Mouse (Mus musculus) kidney, adult 2 months (tissue): ENCODE results near the gene Ddit4. TPM values are rescaled to one million over a fixed set of nuclear protein-coding genes. Genes with fewer than 3 reads are reported as not detected.

Experiments
- DNase-seq: peaks from one replicate; pipeline ENCODE4 v3.0.0; 2021
- H3K27ac ChIP-seq: fragments of 200-500 bp; 2 replicates; pipeline ENCODE4 v1.5.1; 2012; ENCODE audit warnings: low read depth, low read length, control low read depth, inconsistent platforms; ENCODE audit not compliant: insufficient read depth
- H3K27me3 ChIP-seq: fragments of 200-500 bp; replicated peaks from 2 replicates; pipeline ENCODE4 v1.6.1; 2012; ENCODE audit warnings: mild to moderate bottlenecking, moderate library complexity, low read length, inconsistent platforms; ENCODE audit not compliant: control insufficient read depth, insufficient read depth
- H3K36me3 ChIP-seq: fragments of 200-500 bp; 2 replicates; pipeline ENCODE4 v1.6.1; 2012; ENCODE audit warnings: mild to moderate bottlenecking, moderate library complexity, low read length, inconsistent platforms; ENCODE audit not compliant: control insufficient read depth, insufficient read depth
- H3K4me1 ChIP-seq: fragments of 200-500 bp; 2 replicates; pipeline ENCODE4 v1.6.1; 2011; ENCODE audit warnings: low read length; ENCODE audit not compliant: control insufficient read depth, insufficient read depth
- H3K4me3 ChIP-seq: fragments of 200-500 bp; 2 replicates; pipeline ENCODE4 v1.5.1; 2011; ENCODE audit warnings: mild to moderate bottlenecking, low read depth, low read length, control low read depth; ENCODE audit not compliant: insufficient read depth
- CTCF ChIP-seq: fragments of 200-500 bp; conservative IDR thresholded peaks from 2 replicates; pipeline ENCODE4 v1.5.1; 2011; ENCODE audit warnings: low read depth, mild to moderate bottlenecking, control low read depth, low read length, moderate library complexity, mixed read lengths; ENCODE audit not compliant: insufficient read depth, insufficient read length
- POLR2A ChIP-seq: fragments of 200-500 bp; IDR thresholded peaks from one replicate; pipeline ENCODE4 v1.6.1; 2011; ENCODE audit warnings: low read depth, low read length, control low read depth
- WGBS: fragments of 180-500 bp; shearing (Covaris S2); methylation state at CpG from one replicate; pipeline ENCODE4 v1.1.7; 2018; 5-methylcytosine and 5-hydroxymethylcytosine counted together
- polyA plus RNA-seq: library from polyadenylated mRNA; depleted of rRNA; stranded (reverse); fragments of >200 nt; gene quantifications from 2 replicates; pipeline ENCODE4 v1.2.3, GENCODE M21; 2012

Ddit4 gene
- polyA plus RNA-seq, 1 experiment = 21.6 TPM

- peaks cover 46% of the 10 kb centered on the region for H3K4me1 ChIP-seq
- H3K4me3 ChIP-seq = no peak overlapping the region
- WGBS = 47% methylated on average over 2 of the region's 2 CpGs
- DNase-seq = peak; percentile 63
- H3K27me3 ChIP-seq = no peaks in the 10 kb centered on the region
- no peaks in the 10 kb centered on the region for H3K36me3 ChIP-seq
- H3K27ac ChIP-seq = peak overlapping the region; percentile 80
- TF ChIP-seq POLR2A (no peak), CTCF (no peak)
Observed at GRCm38 (mm10) chr10:59978401-59978800, 26.8 kb upstream of the Ddit4 start.

GRCm38 (mm10) chr10:59977715-59978343 lies 26.2 kb upstream of the Ddit4 start:
- 90% methylated on average over 5 of the region's 5 CpGs for WGBS
- Histone ChIP-seq H3K27ac (peak overlapping the region; percentile 80), H3K4me1 (peaks cover 52% of the 10 kb centered on the region), H3K27me3 (no peaks in the 10 kb centered on the region), H3K36me3 (no peaks in the 10 kb centered on the region), H3K4me3 (no peak overlapping the region)
- no peak for DNase-seq
- TF ChIP-seq POLR2A = no peak

DNA sequence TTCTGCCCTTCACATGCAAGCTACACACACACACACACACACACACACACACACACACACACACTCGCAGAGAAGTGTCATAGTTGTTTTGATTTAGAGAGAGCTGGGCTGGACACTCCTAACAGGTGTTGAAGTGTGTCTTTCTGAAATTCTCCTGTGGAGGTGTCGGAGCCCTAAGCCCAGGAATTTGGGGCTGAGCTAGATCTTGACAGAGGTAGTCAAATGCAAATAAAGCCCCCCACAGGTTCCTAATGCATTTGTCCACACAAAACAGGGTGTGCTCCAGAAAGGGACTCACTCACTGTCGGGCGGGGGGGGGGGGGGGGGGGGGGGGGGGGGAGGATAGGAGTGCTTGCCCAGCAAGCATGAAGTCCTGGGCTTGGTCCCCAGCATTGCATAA lies 25.5 kb upstream of the Ddit4 start:
- peaks cover 56% of the 10 kb centered on the region for H3K4me1 ChIP-seq
- H3K36me3 ChIP-seq = no peaks in the 10 kb centered on the region
- TF ChIP-seq CTCF (no peak), POLR2A (no peak)
- H3K27ac ChIP-seq = no peak overlapping the region
- no peak overlapping the region for H3K4me3 ChIP-seq
- H3K27me3 ChIP-seq = no peaks in the 10 kb centered on the region
- DNase-seq = no peak
- 64% methylated on average over 3 of the region's 4 CpGs for WGBS

DNA sequence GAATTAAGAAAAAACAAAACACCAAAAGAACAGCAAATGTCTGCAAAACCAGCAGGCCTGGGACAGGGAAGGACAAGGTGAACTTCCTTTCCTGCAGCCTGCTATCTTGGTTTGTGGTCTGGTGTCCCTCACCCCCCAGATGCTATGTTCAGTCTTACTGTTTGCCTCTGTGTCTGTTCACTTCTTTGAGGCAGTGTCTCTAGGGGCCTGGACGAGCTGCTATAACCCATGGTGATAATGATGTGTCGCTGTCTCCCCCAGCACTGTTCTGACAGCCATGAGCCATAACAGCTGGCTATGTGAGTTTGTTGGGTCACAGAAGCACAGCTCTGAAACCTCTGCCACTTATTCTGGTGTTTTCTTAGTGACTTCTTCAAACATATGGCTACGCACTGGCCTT lies 23.2 kb upstream of the Ddit4 start:
- 70% methylated on average over 3 of the region's 3 CpGs for WGBS
- Histone ChIP-seq H3K4me3 (no peak overlapping the region), H3K36me3 (no peaks in the 10 kb centered on the region), H3K4me1 (peaks cover 66% of the 10 kb centered on the region), H3K27ac (peak overlapping the region; percentile 77), H3K27me3 (no peaks in the 10 kb centered on the region)
- no peak for TF ChIP-seq CTCF
- TF ChIP-seq POLR2A = no peak
- DNase-seq = no peak

GRCm38 (mm10) chr10:59974191-59974664 lies 22.6 kb upstream of the Ddit4 start:
- Histone ChIP-seq H3K27me3 (no peaks in the 10 kb centered on the region), H3K36me3 (no peaks in the 10 kb centered on the region), H3K27ac (peak overlapping the region; percentile 77), H3K4me3 (no peak overlapping the region), H3K4me1 (peaks cover 64% of the 10 kb centered on the region)
- TF ChIP-seq CTCF = no peak
- TF ChIP-seq POLR2A = no peak
- WGBS = 18% methylated on average over 6 of the region's 6 CpGs
- peak; percentile 92 for DNase-seq

GRCm38 (mm10) chr10:59973400-59973799 lies 21.8 kb upstream of the Ddit4 start:
- TF ChIP-seq CTCF = no peak
- no peak for TF ChIP-seq POLR2A
- Histone ChIP-seq H3K36me3 (no peaks in the 10 kb centered on the region), H3K27me3 (no peaks in the 10 kb centered on the region), H3K4me3 (no peak overlapping the region), H3K4me1 (peaks cover 55% of the 10 kb centered on the region), H3K27ac (peak overlapping the region; percentile 77)
- 80% methylated on average over 4 of the region's 4 CpGs for WGBS
- no peak for DNase-seq

DNA sequence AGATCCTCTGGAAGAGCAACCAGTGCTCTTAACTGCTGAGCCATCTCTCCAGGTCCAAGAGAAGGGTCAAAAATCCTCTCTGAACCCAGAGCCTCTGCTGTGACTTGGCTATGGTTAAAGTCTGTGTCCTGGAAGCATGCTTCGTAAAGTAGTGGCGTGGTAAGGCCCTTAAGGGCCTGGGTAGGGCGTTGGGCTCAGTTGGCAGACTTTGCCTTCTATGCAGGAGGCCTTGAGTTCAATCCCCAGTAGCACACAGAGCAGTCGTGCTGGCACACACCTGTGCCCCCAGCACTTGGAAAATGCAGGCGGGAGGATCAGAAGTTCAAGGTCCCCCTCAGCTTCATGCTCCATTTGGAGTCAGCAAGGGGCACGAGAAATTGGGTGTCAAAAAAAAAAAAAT lies 21.4 kb upstream of the Ddit4 start:
- no peaks in the 10 kb centered on the region for H3K36me3 ChIP-seq
- DNase-seq = peak; percentile 73
- 62% methylated on average over 6 of the region's 6 CpGs for whole genome bisulfite sequencing
- no peaks in the 10 kb centered on the region for H3K27me3 ChIP-seq
- peaks cover 51% of the 10 kb centered on the region for H3K4me1 ChIP-seq
- H3K27ac ChIP-seq = peak overlapping the region; percentile 77; the same call in 1 of the 2 replicates
- H3K4me3 ChIP-seq = no peak overlapping the region
- TF ChIP-seq POLR2A (no peak), CTCF (no peak)
